Mouse (Mus musculus) limb, embryonic 14.5 days (tissue): ENCODE measurements around the gene Klrg1. TPM values are rescaled to one million over a fixed set of nuclear protein-coding genes. Genes with fewer than 3 reads are reported as not detected.

Experiments
- ATAC-seq: fragments of 200-750 bp; cut with Nextera tagmentation; 2 replicates; pipeline ENCODE4 v1.8.0; 2017; ENCODE audit warnings: low read depth, moderate number of reproducible peaks, moderate TSS enrichment; ENCODE audit not compliant: low FRiP score
- DNase-seq: peaks from one replicate; pipeline ENCODE4 v3.0.0-alpha.2; 2015; ENCODE audit warnings: low spot score
- H3K27ac ChIP-seq: fragments of 300-500 bp; sonication (generic); replicated peaks from 2 replicates; pipeline ENCODE4 v1.5.1; 2014; ENCODE audit warnings: low read depth, mild to moderate bottlenecking, low read length, moderate library complexity, mixed read lengths
- H3K27me3 ChIP-seq: fragments of 300-500 bp; sonication (generic); 2 replicates; pipeline ENCODE4 v1.6.1; 2014; ENCODE audit warnings: low read length, mixed read lengths; ENCODE audit not compliant: control insufficient read depth, insufficient read depth
- H3K36me3 ChIP-seq: fragments of 300-500 bp; sonication (generic); 2 replicates; pipeline ENCODE4 v1.6.1; 2014; ENCODE audit warnings: mild to moderate bottlenecking, low read length, moderate library complexity, mixed read lengths; ENCODE audit not compliant: control insufficient read depth, insufficient read depth
- H3K4me1 ChIP-seq: fragments of 300-500 bp; sonication (generic); 2 replicates; pipeline ENCODE4 v1.6.1; 2014; ENCODE audit warnings: antibody characterized with exemption, low read length, mixed read lengths; ENCODE audit not compliant: control insufficient read depth, insufficient read depth
- H3K4me2 ChIP-seq: fragments of 300-500 bp; sonication (generic); replicated peaks from 2 replicates; pipeline ENCODE4 v1.6.1; 2014; ENCODE audit warnings: low read depth, mild to moderate bottlenecking, low read length, moderate library complexity; ENCODE audit not compliant: severe bottlenecking
- H3K4me3 ChIP-seq: fragments of 300-500 bp; sonication (generic); replicated peaks from 2 replicates; pipeline ENCODE4 v1.5.1; 2014; ENCODE audit warnings: low read length
- H3K9ac ChIP-seq: fragments of 300-500 bp; sonication (generic); 2 replicates; pipeline ENCODE4 v1.6.1; 2014; ENCODE audit warnings: mild to moderate bottlenecking, low read depth, low read length, moderate library complexity; ENCODE audit not compliant: severe bottlenecking
- H3K9me3 ChIP-seq: fragments of 300-500 bp; sonication (generic); 2 replicates; pipeline ENCODE4 v1.6.1; 2016; ENCODE audit warnings: low read length; ENCODE audit not compliant: control insufficient read depth
- POLR2A ChIP-seq: fragments of 200-500 bp; IDR thresholded peaks from 2 replicates; pipeline ENCODE4 v1.8.0; 2012; ENCODE audit warnings: inconsistent platforms, mild to moderate bottlenecking, moderate library complexity, borderline replicate concordance; ENCODE audit not compliant: insufficient read depth, insufficient read length; ENCODE audit errors: extremely low read depth
- WGBS: fragments of 180-500 bp; shearing (Covaris S2); extraction: QIAGEN DNeasy Blood & Tissue Kit; methylation state at CpG from one replicate; pipeline ENCODE4 v1.1.7; 2014; 5-methylcytosine and 5-hydroxymethylcytosine counted together
- polyA plus RNA-seq, 2 experiments: library from polyadenylated mRNA; depleted of rRNA in 1 of 2; stranded (reverse) in 1 of 2; unstranded in 1 of 2; fragments of >200 nt; fragmentation: Nextera tagmentation in 1 of 2; extraction: Ambion mirVana in 1 of 2; gene quantifications; 2 replicates each; pipeline versions ENCODE4 v1.2.1 to v1.2.3; 2012 to 2014

Klrg1 gene
- polyA plus RNA-seq (2012; rRNA removed) (0.05 and 0.12 TPM in 2 replicates), polyA plus RNA-seq (2014; fragmentation: Nextera tagmentation; extraction: Ambion mirVana) (0.28 TPM in 1 of 2 replicates, not detected in the other)

DNA sequence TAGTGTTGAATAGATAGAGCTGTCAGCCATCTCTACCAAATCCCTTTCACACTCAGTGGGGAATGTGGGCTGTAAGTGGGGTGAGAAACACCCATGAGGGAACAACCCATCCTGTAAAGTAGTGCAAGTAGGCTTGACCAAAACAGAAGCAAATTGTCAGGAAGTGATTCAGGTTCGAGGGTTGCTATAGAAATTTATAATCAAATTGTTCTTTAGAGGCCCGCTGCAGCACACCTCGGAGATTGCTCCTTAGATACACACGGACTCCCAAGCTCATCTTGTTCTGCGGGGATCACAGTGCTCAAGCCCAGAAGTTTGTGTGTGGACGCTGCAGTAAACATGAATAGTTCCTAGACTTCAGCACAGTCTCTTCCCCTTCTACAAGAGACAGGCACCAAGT lies at the start of gene Klrg1:
Klrg1 (minus strand) TSS at position 101 of the 400 bp plus-strand sequence.
- Histone ChIP-seq H3K27ac (no peak within 1 kb of the TSS), H3K9ac (no peak within 1 kb of the TSS), H3K9me3 (no peaks in the 10 kb centered on the region), H3K4me3 (no peak within 1 kb of the TSS), H3K36me3 (no peaks in the 10 kb centered on the region), H3K4me1 (no peaks in the 10 kb centered on the region), H3K4me2 (no peak within 1 kb of the TSS), H3K27me3 (no peaks in the 10 kb centered on the region)
- DNase-seq (no peak), ATAC-seq (no peak)
- WGBS, result 80% methylated on average over 6 of the region's 6 CpGs
- TF ChIP-seq POLR2A, result no peak

DNA sequence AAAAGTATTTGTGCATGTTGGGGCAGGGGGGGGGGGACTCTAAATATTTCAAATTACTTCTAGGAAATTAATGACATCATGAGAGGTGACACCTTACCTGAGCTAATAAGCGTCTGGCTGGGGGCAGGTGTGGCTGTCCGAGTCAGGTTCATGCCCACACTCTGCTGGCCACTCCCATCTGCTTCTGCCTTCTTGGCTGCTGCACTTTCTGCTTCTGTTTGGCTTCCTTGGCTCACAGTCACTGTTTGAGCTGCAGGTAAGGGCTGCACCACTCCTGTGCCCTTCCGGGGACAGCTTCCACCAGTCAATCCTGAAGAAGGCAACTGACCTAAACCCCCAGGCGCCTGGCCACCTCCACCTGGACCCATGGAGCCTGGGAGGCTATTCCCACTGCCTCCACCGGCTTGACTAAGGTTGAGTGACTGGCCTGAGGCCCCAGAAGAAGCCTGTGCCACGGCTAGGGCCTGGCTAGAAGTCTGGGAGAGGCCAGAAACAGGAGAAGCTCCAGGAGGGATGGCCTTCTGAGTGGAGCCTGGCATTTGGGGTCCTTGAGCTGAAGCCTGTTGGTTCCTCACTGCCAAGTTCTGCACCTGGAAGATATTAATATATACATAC lies 42.8 kb upstream of the Klrg1 start:
- H3K27ac ChIP-seq, result no peak overlapping the region
- no peaks in the 10 kb centered on the region for H3K4me1 ChIP-seq
- H3K27me3 ChIP-seq, result no peaks in the 10 kb centered on the region
- no peaks in the 10 kb centered on the region for H3K9me3 ChIP-seq
- no peak overlapping the region for H3K4me2 ChIP-seq
- TF ChIP-seq POLR2A, result no peak
- 93% methylated on average over 6 of the region's 6 CpGs for WGBS
- H3K36me3 ChIP-seq, result peaks cover 75% of the 10 kb centered on the region
- ATAC-seq (no peak), DNase-seq (no peak)
- H3K4me3 ChIP-seq, result no peak overlapping the region
- no peak overlapping the region for H3K9ac ChIP-seq

DNA sequence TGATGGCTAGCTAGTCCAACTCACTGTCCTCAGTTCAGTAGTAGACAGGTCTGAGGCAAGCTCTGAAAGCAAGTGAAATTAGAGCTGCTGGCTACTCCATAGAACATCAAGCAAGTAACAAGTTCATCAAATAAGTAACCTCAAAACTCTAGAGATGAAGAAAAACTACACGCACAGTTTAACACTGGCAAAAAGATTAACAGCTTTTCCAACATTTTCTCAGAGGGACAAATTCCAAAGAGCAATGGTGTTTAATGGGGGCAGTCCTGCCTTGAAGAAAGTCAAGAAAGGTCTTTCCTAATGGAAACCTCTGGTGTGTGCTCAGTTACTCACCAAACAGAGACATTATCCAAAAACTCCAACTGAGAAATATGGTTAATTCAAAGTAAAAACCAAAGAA lies 36.0 kb upstream of the Klrg1 start:
- no peak for DNase-seq
- H3K4me2 ChIP-seq, result no peak overlapping the region
- H3K36me3 ChIP-seq, result peaks cover 95% of the 10 kb centered on the region

DNA sequence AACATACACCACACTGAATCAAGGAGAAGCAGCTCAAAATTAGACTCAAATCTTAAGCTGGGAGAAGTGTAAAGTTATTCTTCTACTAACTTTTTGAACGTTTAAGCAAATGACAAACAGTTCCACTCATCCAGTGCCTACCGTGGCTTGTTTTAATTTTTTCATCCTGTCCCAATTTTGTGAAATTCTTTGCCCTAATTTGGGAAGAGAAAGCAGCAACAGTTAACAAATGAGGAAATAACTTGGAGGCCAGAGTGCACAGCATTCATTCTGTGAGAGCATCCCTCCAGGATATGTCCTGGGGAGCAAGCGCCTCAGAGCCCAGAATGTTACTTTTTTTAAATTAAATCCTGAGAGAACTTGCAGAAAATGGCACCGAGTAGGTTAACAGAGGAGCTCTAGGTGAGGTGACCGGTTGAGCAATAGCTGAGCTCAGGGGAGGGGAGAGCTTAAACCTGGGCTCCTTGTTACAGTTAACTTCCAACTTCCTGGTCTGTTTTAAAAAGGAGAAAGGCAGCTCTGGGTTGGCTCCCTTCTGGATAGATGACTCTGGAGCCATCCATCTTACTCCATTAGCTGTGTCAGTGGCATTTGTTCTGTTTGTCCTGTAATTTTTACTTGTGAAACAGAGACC lies 27.6 kb upstream of the Klrg1 start:
- Histone ChIP-seq H3K27me3 (no peaks in the 10 kb centered on the region), H3K4me1 (peaks cover 15% of the 10 kb centered on the region), H3K9ac (peak overlapping the region; percentile 80; the same call in 1 of the 2 replicates), H3K27ac (no peak overlapping the region), H3K36me3 (peaks cover 28% of the 10 kb centered on the region), H3K4me3 (peak overlapping the region; percentile 83), H3K9me3 (no peaks in the 10 kb centered on the region), H3K4me2 (peak overlapping the region; percentile 70)
- no peak for ATAC-seq
- WGBS, result 62% methylated on average over 5 of the region's 5 CpGs
- no peak for TF ChIP-seq POLR2A
- DNase-seq, result no peak

More for the DNA sequence above, 36.0 kb upstream of the Klrg1 start:
- H3K4me1 ChIP-seq, result no peaks in the 10 kb centered on the region
- no peak overlapping the region for H3K27ac ChIP-seq
- no peaks in the 10 kb centered on the region for H3K27me3 ChIP-seq
- no peak overlapping the region for H3K9ac ChIP-seq
- H3K9me3 ChIP-seq, result no peaks in the 10 kb centered on the region
- H3K4me3 ChIP-seq, result no peak overlapping the region
- 90% methylated on average over 1 of the region's 1 CpGs for WGBS
- no peak for TF ChIP-seq POLR2A
- no peak for ATAC-seq

DNA sequence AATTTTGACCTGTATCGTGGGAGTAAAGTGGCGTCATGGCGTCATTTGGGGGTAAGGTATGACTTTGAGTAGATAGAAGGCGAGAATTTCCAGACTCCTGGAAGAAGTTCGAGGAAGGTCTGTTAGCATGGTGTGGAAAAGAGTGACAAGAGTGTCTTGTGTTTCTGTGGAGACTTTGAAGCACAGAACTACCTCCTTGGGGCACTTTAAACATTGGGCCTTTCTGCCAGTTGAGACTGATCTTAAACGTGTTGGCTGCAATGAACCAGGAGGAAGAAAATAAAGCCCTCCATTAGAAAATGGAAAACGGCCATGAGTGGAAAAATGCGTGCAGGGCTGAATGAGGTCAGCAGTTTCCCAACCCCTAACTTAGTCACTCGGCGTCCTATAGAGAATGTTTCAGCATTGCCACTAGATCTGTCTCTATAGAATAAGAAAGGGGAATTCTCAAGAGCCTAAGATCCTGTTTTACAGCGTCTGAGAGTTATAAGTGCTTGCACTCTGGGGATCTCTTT lies 26.8 kb upstream of the Klrg1 start:
- no peaks in the 10 kb centered on the region for H3K9me3 ChIP-seq
- peak overlapping the region; percentile 83 for H3K4me3 ChIP-seq
- peak overlapping the region; percentile 80 for H3K9ac ChIP-seq
- H3K4me1 ChIP-seq, result peaks cover 15% of the 10 kb centered on the region
- peaks cover 20% of the 10 kb centered on the region for H3K36me3 ChIP-seq
- DNase-seq, result no peak
- H3K4me2 ChIP-seq, result peak overlapping the region; percentile 70
- H3K27me3 ChIP-seq, result no peaks in the 10 kb centered on the region
- no peak for TF ChIP-seq POLR2A
- WGBS, result 9% methylated on average over 11 of the region's 11 CpGs
- no peak for ATAC-seq
- H3K27ac ChIP-seq, result peak overlapping the region; percentile 80
